Mouse (Mus musculus): ENCODE results near the gene 4930452B06Rik. TPM values are rescaled to one million over a fixed set of nuclear protein-coding genes. Genes with fewer than 3 reads are reported as not detected.

The 4930452B06Rik gene
- polyA plus RNA-seq, 2 experiments: 0.54 to 1.8 TPM

GRCm38 (mm10) chr14:8679896-8680295 lies 13.9 kb upstream of the 4930452B06Rik start:
- no peak for ATAC-seq (ENCODE audit: insufficient read depth)
- 52% methylated on average over 4 of the region's 4 CpGs for WGBS (ENCODE audit: insufficient replicate concordance)
- Histone ChIP-seq H3K9me3 (ENCODE audit: control insufficient read depth, low read length) (no peaks in the 10 kb centered on the region), H3K27ac (no peak overlapping the region), H3K9ac (replicated peaks) (no peak overlapping the region), H3K4me3 (ENCODE audit: insufficient read depth in 1 of 2, low read depth in 2 of 2, low read length in 2 of 2) (no peak overlapping the region), H3K4me1 (replicated peaks; ENCODE audit: control insufficient read depth in 2 of 2, insufficient read depth in 2 of 2, low read length in 1 of 2) (no peaks in the 10 kb centered on the region), H3K36me3 (replicated peaks; ENCODE audit: control insufficient read depth, insufficient read depth, low read depth) (no peaks in the 10 kb centered on the region), H3K4me2 (ENCODE audit: low read depth) (no peak overlapping the region), H3K27me3 (ENCODE audit: control insufficient read depth, insufficient read depth, low read length) (no peaks in the 10 kb centered on the region)
- DNase-seq (ENCODE audit: low read depth in 3 of 3, low spot score in 3 of 3): no peak
- TF ChIP-seq CTCF (IDR thresholded peaks at IDR 0.05; ENCODE audit: low read depth): no peak
- no peak for TF ChIP-seq EP300 (IDR thresholded peaks at IDR 0.05; ENCODE audit: low read depth)

GRCm38 (mm10) chr14:8660359-8660758 lies 5.7 kb downstream of the 4930452B06Rik start:
- ATAC-seq (ENCODE audit: insufficient read depth): no peak
- Histone ChIP-seq H3K9me3 (ENCODE audit: control insufficient read depth, low read length) (no peaks in the 10 kb centered on the region), H3K4me3 (ENCODE audit: insufficient read depth in 1 of 2, low read depth in 2 of 2, low read length in 2 of 2) (no peak overlapping the region), H3K4me2 (ENCODE audit: low read depth) (no peak overlapping the region), H3K4me1 (replicated peaks; ENCODE audit: control insufficient read depth in 2 of 2, insufficient read depth in 2 of 2, low read length in 1 of 2) (no peaks in the 10 kb centered on the region), H3K36me3 (replicated peaks; ENCODE audit: control insufficient read depth, insufficient read depth, low read depth) (no peaks in the 10 kb centered on the region), H3K9ac (replicated peaks) (no peak overlapping the region), H3K27ac (no peak overlapping the region), H3K27me3 (ENCODE audit: control insufficient read depth, insufficient read depth, low read length) (no peaks in the 10 kb centered on the region)
- TF ChIP-seq EP300 (IDR thresholded peaks at IDR 0.05; ENCODE audit: low read depth): no peak
- no peak for TF ChIP-seq CTCF (IDR thresholded peaks at IDR 0.05; ENCODE audit: low read depth)
- no peak for DNase-seq (ENCODE audit: low read depth in 3 of 3, low spot score in 3 of 3)

GRCm38 (mm10) chr14:8641650-8642279 lies 24.3 kb downstream of the 4930452B06Rik start:
- Histone ChIP-seq H3K4me3 (ENCODE audit: insufficient read depth in 1 of 2, low read depth in 2 of 2, low read length in 2 of 2) (no peak overlapping the region), H3K27me3 (ENCODE audit: control insufficient read depth, insufficient read depth, low read length) (no peaks in the 10 kb centered on the region), H3K36me3 (replicated peaks; ENCODE audit: control insufficient read depth, insufficient read depth, low read depth) (no peaks in the 10 kb centered on the region), H3K9ac (replicated peaks) (no peak overlapping the region), H3K4me1 (replicated peaks; ENCODE audit: control insufficient read depth in 2 of 2, insufficient read depth in 2 of 2, low read length in 1 of 2) (no peaks in the 10 kb centered on the region), H3K27ac (no peak overlapping the region), H3K4me2 (ENCODE audit: low read depth) (no peak overlapping the region), H3K9me3 (ENCODE audit: control insufficient read depth, low read length) (no peaks in the 10 kb centered on the region)
- DNase-seq (ENCODE audit: low read depth in 3 of 3, low spot score in 3 of 3): no peak
- WGBS (ENCODE audit: insufficient replicate concordance): 28% methylated on average over 9 of the region's 9 CpGs
- no peak for TF ChIP-seq CTCF (IDR thresholded peaks at IDR 0.05; ENCODE audit: low read depth)
- TF ChIP-seq EP300 (IDR thresholded peaks at IDR 0.05; ENCODE audit: low read depth): no peak
- ATAC-seq (ENCODE audit: insufficient read depth): no peak

GRCm38 (mm10) chr14:8632211-8632610 lies 33.8 kb downstream of the 4930452B06Rik start:
- H3K4me2 ChIP-seq (ENCODE audit: low read depth): no peak overlapping the region
- H3K27me3 ChIP-seq (ENCODE audit: control insufficient read depth, insufficient read depth, low read length): no peaks in the 10 kb centered on the region
- TF ChIP-seq CTCF (IDR thresholded peaks at IDR 0.05; ENCODE audit: low read depth) (no peak), EP300 (IDR thresholded peaks at IDR 0.05; ENCODE audit: low read depth) (no peak)
- DNase-seq (ENCODE audit: low read depth in 3 of 3, low spot score in 3 of 3): no peak
- no peaks in the 10 kb centered on the region for H3K4me1 ChIP-seq (replicated peaks; ENCODE audit: control insufficient read depth in 2 of 2, insufficient read depth in 2 of 2, low read length in 1 of 2)
- H3K27ac ChIP-seq: no peak overlapping the region
- H3K9ac ChIP-seq (replicated peaks): no peak overlapping the region
- no peak overlapping the region for H3K4me3 ChIP-seq (ENCODE audit: insufficient read depth in 1 of 2, low read depth in 2 of 2, low read length in 2 of 2)
- no peak for ATAC-seq (ENCODE audit: insufficient read depth)
- WGBS (ENCODE audit: insufficient replicate concordance): 68% methylated on average over 6 of the region's 6 CpGs
- H3K36me3 ChIP-seq (replicated peaks; ENCODE audit: control insufficient read depth, insufficient read depth, low read depth): no peaks in the 10 kb centered on the region
- no peaks in the 10 kb centered on the region for H3K9me3 ChIP-seq (ENCODE audit: control insufficient read depth, low read length)

- no peak overlapping the region for H3K4me2 ChIP-seq (ENCODE audit: low read depth)
- H3K9ac ChIP-seq (replicated peaks): no peak overlapping the region
- no peaks in the 10 kb centered on the region for H3K4me1 ChIP-seq (replicated peaks; ENCODE audit: control insufficient read depth in 2 of 2, insufficient read depth in 2 of 2, low read length in 1 of 2)
- DNase-seq (ENCODE audit: low read depth in 3 of 3, low spot score in 3 of 3) (no peak), ATAC-seq (ENCODE audit: insufficient read depth) (no peak)
- no peak overlapping the region for H3K27ac ChIP-seq
- TF ChIP-seq EP300 (IDR thresholded peaks at IDR 0.05; ENCODE audit: low read depth) (no peak), CTCF (IDR thresholded peaks at IDR 0.05; ENCODE audit: low read depth) (no peak)
- WGBS (ENCODE audit: insufficient replicate concordance): 47% methylated on average over 5 of the region's 5 CpGs
- no peaks in the 10 kb centered on the region for H3K9me3 ChIP-seq (ENCODE audit: control insufficient read depth, low read length)
- no peaks in the 10 kb centered on the region for H3K36me3 ChIP-seq (replicated peaks; ENCODE audit: control insufficient read depth, insufficient read depth, low read depth)
- H3K27me3 ChIP-seq (ENCODE audit: control insufficient read depth, insufficient read depth, low read length): no peaks in the 10 kb centered on the region
- no peak overlapping the region for H3K4me3 ChIP-seq (ENCODE audit: insufficient read depth in 1 of 2, low read depth in 2 of 2, low read length in 2 of 2)
Measured at GRCm38 (mm10) chr14:8628406-8628805, 37.6 kb downstream of the 4930452B06Rik start.
